Mouse (Mus musculus): ENCODE measurements around the gene Lbhd2.

Lbhd2 gene

DNA sequence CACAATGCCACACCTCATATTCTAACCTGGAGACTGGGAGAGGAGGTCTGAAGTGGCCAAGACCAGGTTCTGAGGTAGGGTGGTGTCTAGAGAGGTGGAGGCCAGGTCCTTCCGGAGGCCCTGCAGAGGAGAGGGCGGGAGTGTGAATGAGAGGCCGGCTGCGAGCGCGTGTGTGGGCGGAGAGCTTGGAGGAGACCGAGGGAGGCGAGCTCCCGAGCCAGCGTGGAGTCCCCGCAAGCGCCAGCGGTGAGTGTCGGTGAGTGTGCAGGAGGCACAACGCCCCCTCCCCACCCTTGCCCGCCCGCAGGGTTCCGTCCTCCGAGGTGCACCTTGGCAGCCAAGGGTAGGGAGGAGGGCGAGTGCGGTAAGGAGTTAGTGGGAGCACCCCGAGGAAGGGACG is at the start of gene Lbhd2:
Gene Lbhd2 (plus strand): TSS at position 188 of the 400 bp plus-strand sequence.
- DNase-seq (ENCODE audit: low read depth, low spot score), result no peak

DNA sequence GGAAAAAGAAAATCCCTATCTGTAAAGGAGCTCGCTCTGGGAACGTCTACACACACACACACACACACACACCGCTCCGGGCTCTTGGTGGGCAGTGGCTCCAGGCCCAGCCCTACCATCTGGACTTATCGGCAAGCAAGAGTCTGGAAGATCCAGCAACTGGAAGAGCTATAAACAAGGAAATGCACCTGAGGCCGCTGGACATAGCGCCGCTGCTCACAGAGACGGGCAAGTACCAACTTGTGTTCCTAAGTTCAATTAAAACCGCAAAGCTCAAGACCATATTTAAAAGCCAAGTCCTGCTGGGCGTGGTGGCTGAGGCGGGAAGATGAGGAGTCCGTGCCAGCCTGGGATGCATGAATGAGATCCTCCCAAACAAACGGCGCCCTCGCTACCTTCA is 45.9 kb upstream of the Lbhd2 start:
- DNase-seq (ENCODE audit: low read depth, low spot score), result no peak

DNA sequence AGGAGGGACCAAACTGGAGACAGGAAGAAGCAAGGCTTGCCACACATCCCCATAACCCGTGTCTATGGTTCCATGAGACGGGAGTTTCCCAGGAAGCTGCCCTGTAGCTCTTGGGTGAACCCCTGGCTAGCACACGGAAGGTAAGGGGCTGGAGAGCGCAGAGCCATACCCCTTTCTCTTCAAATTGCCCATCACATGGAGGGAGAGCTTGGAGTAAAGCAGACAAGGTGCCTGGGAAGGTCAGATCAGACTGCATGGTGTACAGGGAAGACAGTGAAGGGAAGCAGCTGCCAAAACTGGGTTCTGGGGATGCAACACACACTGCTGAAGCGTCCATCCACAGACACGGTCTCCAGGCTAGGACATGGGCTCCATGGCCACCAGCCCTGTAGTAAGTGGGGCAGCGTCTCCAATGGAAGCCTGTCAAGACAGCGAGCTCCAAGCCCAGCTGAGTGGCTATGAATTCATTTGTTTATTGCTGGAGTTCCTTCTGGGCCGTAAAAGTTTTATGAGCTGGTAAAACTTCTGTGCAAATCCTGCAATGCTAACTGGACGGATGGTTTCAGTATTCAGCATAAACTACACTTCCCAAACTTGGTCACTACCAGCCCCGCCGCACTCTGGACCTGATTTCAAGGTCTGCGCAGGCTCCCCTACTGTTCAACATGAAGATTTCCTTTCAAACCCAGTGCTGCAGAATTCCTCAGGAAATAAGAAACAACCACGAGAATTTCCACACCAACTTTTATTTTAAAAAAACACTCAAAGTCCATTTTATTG is 45.1 kb upstream of the Lbhd2 start:
- no peak for DNase-seq (ENCODE audit: low read depth, low spot score)

DNA sequence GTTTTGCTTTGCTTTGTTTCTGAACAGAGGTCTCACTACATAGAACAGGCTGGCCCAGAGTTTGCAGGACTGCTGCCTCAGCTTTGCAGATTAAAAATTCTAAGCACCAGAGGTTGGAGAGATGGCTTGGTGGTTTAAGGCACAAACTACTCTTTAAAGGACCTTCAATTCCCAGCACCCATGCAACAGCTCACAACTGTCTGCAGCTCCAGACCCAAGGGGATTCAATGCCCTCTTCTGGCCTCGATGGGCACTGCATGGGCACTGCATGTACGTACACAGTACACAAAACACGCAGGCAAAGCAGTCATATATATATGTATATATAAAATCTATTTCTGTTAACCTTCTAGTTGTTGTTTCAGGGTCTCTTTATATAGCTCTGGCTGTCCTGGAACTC is 42.4 kb upstream of the Lbhd2 start:
- peak; percentile 6 for DNase-seq (ENCODE audit: low read depth, low spot score)

DNA sequence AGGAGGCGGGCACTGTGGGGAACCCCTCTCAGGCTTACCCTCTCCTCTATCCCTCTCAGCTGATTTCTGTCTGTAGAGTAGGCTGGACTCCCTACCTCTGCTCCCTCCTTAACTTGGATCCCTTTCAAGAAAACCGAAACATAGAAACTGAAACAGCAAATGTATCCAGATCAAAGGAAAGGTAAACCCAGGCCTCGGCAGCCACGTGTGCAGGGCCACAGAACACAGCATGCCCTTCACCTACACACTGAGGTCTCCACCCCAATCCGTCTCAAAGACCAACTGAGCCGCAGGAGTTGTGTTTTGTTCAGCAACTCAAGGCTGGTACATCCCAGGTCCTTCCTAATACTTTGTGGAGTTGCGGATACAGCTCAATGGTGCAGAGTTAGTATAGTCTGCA is 39.5 kb upstream of the Lbhd2 start:
- no peak for DNase-seq (ENCODE audit: low read depth, low spot score)

DNA sequence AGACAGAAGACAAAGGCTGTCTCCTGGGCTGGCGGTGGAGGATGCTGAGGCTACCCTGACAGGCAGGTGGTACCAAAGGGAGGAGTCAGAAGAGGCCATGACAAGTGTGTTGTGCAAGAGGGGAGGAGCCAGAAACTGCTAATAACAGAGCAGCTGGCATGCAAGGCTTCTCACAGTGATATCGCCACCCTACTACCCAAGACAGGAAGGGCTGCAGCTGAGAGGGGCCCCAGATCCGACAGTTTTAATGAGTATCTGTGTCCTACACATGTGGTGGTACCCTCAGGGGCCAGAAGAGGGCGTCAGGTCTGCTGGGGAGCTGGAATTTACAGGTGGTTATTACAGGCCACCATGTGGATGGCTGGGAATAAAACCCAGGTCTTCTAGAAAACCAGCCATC is 36.4 kb upstream of the Lbhd2 start:
- no peak for DNase-seq (ENCODE audit: low read depth, low spot score)

DNA sequence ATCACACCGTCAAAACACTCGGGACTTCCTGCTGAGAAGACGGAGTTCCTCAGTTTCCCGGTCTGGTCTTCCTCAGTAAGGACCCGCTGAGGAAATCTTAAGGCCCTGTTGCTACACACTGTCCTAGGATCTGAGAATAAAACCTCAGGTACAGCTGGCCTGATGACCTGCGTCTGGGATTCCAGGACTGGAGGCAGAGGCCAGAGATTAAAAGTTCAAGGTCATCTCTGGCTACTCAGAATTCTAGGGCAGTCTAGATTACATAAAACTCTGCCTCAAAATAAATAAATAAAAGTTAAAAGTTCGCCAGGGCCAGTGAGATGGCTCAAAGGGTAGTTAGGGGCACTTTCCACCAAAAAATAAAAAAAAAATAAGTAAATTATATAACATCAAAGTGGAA is 34.7 kb upstream of the Lbhd2 start:
- no peak for DNase-seq (ENCODE audit: low read depth, low spot score)

DNA sequence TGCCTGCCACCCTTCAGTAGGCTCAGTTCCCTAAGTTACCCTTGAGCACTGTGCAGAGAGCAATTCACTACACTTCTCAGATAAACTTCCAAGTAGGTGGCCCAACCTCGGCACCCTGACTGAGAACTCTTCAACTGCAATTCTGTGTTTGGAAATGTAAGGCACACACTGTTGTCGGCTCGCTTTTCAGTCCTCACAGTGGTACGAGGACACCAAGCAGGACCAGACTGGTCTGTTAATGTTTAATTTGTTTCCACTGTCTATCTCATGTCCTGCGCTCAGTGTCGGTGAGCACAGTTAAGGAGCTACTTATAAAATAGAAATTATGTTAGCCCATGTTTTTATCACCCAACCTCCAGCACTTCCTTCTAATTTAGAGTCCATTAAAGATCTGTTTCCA is 33.2 kb upstream of the Lbhd2 start:
- DNase-seq (ENCODE audit: low read depth, low spot score), result no peak

DNA sequence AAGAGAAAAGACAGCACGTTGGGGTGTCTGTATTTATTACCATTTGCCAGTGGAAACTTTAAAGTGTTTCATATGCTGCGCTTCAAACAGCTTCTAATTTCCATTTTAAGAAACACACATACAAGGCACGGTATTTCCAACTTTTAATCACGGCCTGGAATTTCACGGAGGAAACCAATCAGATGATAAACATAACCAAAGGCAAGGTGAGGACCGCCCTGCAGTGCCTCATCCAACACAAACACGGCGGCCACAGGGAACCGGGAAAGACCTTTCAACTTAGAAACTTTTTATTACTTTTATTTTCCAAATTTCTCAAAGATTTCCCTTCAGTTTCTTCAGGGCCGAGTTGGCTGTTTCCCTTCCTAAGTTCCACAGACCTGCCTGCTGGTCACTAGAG is 31.9 kb upstream of the Lbhd2 start:
- no peak for DNase-seq (ENCODE audit: low read depth, low spot score)

DNA sequence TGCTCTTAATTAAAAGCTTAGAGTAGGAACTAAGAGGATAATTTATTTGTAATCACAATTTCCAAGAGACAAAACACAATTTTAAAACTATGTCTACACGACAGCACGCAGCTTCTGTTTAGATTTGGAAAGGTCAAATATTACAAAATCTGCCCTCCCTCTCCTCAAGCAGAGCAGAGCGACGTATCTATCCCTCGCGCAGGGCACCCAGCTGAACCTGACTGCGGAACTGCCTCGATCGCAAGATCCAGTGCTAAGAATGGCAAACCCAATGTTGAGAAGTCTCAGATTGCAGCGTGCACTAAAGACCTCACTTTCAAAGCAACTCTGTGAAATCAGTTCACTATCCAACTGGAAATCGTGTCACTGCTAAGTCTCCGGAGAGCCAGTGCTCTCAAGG is 31.1 kb upstream of the Lbhd2 start:
- DNase-seq (ENCODE audit: low read depth, low spot score), result no peak

DNA sequence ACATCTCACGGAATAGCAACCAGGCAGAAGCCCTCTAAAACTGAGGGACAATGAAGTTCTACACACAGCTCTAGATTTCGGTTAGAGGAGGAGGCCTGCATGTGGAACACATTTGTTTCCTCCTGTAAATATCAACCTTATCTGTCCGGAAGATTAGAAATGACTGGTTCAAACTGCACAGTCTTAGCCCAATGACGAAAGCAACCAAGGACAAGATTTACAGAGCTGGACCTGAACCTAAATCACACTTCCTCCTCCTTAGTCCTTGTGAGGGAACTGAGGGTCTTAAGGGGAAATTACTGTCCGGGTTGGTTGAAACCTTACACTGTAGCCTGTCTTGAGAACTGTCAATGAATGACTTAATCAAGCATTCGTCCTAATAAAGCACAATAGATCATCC is 30.6 kb upstream of the Lbhd2 start:
- no peak for DNase-seq (ENCODE audit: low read depth, low spot score)

DNA sequence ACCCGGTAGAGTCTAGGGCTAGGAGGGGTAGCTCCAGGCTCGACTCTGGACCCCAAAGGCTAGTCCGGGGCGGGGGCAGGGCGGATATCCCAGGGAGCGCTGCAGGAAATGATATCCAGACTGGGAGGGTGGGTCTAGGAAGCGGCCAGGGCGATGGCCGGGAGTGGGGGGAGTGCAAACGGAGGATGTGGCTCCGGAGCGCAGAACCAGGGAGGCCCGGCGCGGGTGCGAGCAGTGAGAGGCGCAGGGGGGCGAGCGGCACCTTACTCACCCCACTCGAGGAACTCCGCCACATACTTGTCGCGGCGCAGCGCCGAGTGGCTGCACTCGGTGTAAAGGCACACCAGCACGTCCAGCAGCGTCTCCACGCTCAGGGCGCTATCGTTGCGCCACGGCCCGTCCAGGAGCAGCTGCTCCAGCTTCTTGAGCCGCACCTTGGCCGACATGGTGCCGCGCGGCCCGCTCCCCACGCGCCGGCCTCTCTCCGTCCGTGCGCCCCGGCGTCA is 29.7 kb upstream of the Lbhd2 start:
- peak; percentile 4 for DNase-seq (ENCODE audit: low read depth, low spot score)

DNA sequence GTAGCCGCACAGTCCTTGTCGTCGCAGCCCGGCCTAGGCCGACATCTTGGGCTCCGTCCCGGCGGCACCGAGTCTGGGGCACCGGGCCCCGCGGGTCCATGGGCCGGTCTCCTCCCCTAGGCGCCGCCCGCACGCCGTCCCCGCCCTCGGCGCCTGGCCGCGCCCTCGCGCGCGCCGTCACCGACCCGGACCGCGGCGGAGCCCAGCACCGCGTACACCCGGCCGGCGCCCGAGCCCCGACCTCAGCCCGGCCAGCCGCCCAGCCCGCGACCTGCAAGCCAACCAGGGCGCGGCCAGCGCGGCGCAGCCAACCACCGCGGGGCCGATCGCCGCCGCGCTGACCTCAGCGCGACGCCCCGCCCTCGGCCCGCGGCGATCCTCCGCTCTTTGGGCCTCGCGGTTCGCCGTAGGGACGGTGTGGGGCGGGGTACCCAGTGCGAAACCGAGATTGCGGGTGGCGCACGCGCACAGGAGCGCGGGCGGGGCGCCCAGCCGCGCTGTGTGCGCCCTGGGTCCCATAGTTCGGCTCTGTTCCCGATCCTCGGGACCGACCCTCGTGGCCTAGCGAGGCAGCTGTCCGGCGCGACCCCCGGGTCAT is 29.1 kb upstream of the Lbhd2 start, which contains the start of gene Cdc42bpb:
Gene Cdc42bpb (minus strand): TSS at position 343 of the 598 bp plus-strand sequence.
- peak; percentile 53 for DNase-seq (ENCODE audit: low read depth, low spot score)

DNA sequence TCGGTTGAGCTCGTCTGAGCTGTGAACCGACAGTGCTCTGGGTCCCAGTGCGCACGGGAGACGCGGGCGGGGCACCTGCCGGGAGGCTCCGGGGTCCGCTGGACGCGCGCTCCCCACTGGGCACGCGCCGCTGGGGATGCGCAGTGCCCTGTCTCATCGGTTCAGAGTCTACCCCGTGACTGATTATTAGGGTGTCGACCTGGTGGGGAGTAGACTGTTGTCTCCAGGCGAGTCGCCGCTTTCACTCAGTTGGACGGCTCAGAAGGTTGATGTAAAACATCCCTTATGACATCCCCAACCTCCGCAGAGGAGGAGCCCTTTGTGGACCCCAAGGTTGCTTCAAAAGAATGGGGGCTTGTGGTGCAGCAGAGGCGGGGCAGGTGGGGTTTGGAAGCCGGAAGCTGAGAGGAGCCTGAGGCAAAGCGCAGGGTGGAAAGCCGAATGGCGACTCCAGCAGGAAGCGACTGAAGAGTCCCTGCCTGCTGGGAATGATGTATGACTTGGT is 28.6 kb upstream of the Lbhd2 start:
- peak; percentile 6 for DNase-seq (ENCODE audit: low read depth, low spot score)

DNA sequence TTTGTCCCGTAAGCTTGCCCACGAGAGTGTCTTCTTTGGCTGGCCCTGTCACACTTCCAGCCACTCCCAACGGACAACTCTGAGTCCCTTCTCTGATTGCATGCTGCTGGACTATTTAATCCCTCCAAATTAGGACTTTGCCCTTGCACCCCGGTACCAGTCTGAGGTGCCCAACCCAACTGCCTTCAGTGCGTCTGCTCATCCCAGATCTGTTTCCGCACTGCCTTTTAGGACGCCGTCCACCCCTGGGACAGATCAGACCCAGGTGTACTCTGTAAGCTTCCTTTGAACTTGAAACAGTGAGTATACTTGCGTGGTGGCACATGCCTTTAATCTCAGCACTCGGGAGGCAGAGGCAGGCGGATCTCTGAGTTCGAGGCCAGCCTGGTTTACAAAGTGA is 27.8 kb upstream of the Lbhd2 start:
- DNase-seq (ENCODE audit: low read depth, low spot score), result no peak

DNA sequence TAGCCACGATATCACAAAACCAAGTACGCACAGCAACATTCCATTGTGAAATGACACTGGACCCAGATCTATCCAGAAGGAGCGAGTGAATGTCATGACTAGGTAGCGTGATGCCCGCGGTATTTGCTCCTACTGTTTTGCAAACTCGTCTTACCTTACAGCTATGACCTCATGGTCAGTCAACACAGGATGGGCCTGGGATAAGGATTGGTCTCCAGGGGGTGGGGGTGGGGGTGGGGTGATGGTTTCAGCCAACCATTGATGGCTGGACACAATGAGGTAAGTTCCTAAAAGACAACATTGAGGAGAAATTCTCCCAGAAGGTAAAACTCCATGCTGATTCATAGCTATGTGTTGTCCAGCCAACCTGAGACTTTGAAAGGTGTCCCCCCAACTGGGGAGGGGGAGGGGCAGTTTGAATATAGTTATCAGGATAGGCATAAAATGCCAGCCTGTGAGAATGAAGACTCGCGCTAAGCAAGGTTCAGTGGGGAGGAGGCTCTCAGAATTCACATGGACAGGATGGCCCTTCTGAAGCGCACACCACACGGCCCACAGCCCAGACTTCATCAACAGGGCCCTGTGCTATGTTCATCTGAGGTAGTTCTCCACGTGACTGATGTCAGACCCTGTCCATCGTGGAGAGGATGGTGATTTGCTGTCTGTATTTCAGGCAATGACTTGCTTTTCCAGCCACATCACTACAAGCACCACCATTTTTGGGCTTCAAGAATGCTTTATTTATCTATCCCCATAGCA is 20.5 kb upstream of the Lbhd2 start:
- no peak for DNase-seq (ENCODE audit: low read depth, low spot score)

DNA sequence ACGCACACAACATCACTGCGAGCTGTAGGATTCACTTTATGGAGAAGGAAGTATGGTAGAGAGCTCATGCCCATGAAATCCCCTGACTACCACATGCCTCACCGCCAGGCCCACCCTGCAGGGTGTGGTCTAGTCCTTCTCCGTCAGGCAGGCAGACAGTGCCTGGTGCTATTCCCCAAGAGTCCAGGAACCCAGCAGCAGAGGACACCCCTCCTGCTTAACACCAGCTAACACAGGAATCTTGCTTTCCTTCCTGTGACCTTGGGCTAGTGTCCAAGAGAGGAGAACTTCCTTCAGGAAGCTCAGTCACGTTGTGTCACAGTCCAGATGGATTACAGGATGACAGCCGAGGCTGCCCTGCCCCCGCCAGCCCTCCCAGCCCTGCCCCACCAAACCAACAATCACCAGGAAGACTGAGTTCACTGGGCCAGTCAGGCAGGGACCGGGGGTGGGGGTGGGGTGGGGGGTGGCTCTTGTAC is 19.9 kb upstream of the Lbhd2 start:
- no peak for DNase-seq (ENCODE audit: low read depth, low spot score)

DNA sequence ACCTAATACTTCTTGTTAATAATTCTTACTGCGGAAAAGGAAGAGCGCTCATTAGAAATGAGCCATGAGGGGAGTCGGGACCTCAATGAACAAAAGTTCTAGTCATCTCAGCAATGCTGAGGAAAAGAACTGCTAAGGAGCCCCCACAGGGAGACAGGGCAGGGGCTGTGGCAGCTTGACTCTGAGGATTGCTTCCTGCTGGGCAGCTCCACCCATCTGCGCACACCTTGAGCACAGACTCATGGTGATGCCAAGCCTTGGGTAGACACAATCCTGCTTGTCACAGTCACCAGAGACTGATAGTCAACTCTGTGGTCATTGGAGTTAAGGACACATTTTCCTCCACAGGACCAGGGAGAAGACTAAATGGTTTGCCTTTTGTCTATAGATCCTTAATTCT is 19.5 kb upstream of the Lbhd2 start:
- no peak for DNase-seq (ENCODE audit: low read depth, low spot score)

DNA sequence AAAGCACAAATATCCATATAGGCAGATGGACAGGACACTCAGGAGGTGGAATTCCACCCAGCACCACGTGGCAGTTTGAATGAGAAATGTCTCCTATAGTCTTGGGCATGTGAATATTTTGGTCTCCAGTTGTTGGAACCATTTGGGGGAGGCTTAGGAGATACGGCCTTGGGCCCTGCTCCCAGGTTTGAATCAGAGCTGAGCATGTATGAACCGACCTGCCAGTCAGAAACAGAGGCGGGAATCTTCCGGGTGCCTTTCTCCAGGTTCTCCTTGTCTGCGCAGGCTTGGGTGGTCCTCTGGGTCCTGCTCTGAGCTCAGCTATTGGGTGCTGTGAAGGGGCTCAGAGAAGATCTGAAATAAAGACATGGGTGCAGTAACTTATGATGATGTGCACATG is 12.6 kb upstream of the Lbhd2 start:
- no peak for DNase-seq (ENCODE audit: low read depth, low spot score)

DNA sequence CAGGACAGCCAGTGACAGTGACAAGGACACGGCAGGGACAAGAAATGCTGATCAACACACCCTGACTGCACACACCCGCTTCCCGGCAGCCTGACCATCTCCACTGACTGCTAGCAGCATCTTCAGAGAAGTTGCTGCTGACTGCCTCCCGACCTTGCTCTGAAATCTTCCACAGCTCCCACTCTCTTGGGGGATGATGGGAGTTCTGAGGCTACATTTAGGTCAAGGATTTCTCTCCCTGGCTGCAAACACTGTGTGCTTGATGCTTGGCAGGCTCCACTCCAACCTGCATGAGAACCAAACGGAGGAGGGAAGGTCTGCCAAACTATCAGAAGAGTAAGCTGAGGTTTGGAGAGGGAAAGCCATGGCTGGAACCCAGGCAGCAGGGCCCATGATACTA is 9.6 kb upstream of the Lbhd2 start:
- DNase-seq (ENCODE audit: low read depth, low spot score), result no peak

DNA sequence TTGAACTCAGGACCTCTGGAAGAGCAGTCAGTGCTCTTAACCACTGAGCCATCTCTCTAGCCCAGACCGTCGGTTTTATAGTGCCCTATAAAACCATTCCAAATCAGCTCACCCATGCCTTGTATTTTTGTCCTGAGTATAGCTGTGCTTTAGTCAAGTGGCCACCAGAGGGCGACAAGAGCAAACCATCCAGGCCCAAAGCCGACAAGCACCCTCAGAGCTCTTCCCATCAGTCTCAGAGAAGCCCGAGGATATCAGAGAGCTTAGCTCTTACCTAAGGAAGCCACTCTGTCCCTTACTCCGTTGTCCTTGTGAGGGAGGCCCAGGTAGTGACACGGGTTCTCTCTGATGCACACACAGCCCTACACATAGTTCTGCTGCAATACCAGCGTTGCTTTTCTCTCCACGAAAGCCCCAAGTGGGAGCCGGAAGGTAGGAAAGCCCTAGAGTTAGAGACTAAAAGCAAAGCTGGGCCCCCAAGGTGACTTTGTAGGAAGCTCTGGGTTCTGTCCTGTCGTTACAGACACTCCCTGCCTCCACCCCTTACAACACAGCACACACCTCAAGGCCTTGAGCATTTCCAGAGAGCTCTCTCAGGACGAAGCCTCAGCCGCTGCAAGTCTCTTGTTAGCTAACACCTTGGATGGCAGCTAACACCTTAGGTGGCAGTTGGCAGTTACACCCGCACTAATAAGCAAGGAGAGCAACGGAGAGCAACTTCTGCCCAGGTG is 5.0 kb upstream of the Lbhd2 start:
- peak; percentile 77 for DNase-seq (ENCODE audit: low read depth, low spot score)

DNA sequence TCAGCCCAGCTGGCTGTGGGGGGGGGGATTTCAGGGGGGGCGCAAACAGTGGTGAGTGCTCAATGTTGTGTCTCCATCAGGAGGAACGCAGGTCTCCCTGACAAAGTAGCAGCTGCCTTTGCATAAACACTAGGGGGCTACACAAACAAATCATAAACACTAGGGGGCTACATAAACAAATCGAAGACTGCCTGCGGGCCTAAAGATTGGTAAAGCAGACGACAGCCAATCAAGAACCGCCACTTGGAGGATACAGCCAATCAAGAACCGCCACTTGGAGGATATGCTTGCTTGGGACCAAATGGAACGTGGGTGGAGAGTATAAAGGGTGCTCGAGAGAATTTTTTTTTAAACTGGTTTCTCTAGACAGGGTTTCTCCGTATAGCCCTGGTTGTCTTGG is 1.7 kb upstream of the Lbhd2 start:
- DNase-seq (ENCODE audit: low read depth, low spot score), result no peak
